Mouse (Mus musculus): ENCODE measurements at regions not wholly inside any gene's neighbourhood (a gene's known extent, or its start where the extent isn't known, plus 50 kb on each side); places are given as distances from the start of the nearest gene placed in this dataset.

GRCm38 (mm10) chr4:125282974-125283319, 155.3 kb upstream of the Zc3h12a start:
- H3K36me3 ChIP-seq, result no peaks in the 10 kb centered on the region
- H3K4me1 ChIP-seq, result 0 out of 2 replicates have a peak, but pooled peaks cover 3% of the 10 kb centered on the region
- 23% methylated on average over 8 of the region's 8 CpGs for WGBS
- no peaks in the 10 kb centered on the region for H3K9me3 ChIP-seq
- H3K27me3 ChIP-seq (ENCODE audit: insufficient read depth, poor library complexity, severe bottlenecking), result peaks cover 36% of the 10 kb centered on the region; the same call in 1 of the 2 replicates
- H3K27ac ChIP-seq, result no peak overlapping the region
- no peak for DNase-seq (ENCODE audit: low spot score)
- no peak overlapping the region for H3K4me3 ChIP-seq

- no peaks in the 10 kb centered on the region for H3K36me3 ChIP-seq
- H3K9me3 ChIP-seq, result no peaks in the 10 kb centered on the region
- H3K27ac ChIP-seq, result no peak overlapping the region
- H3K4me3 ChIP-seq, result peak overlapping the region; percentile 15
- DNase-seq (ENCODE audit: low spot score), result peak; percentile 82
- 14% methylated on average over 21 of the region's 21 CpGs for WGBS
- peaks cover 36% of the 10 kb centered on the region; the same call in 1 of the 2 replicates for H3K27me3 ChIP-seq (ENCODE audit: insufficient read depth, poor library complexity, severe bottlenecking)
- H3K4me1 ChIP-seq, result 0 out of 2 replicates have a peak, but pooled peaks cover 3% of the 10 kb centered on the region
These were observed 154.7 kb upstream of the Zc3h12a start for GRCm38 (mm10) chr4:125282154-125282973.

- WGBS, result 57% methylated on average over 7 of the region's 7 CpGs
These were observed 151.5 kb upstream of the Zc3h12a start for GRCm38 (mm10) chr4:125279165-125279564.

GRCm38 (mm10) chr4:125276861-125277260, 149.2 kb upstream of the Zc3h12a start:
- Histone ChIP-seq H3K9me3 (no peaks in the 10 kb centered on the region), H3K27me3 (ENCODE audit: insufficient read depth, poor library complexity, severe bottlenecking) (peaks cover 64% of the 10 kb centered on the region), H3K36me3 (no peaks in the 10 kb centered on the region), H3K27ac (no peak overlapping the region), H3K4me1 (no peaks in the 10 kb centered on the region), H3K4me3 (no peak overlapping the region)
- no peak for DNase-seq (ENCODE audit: low spot score)
- 71% methylated on average over 6 of the region's 6 CpGs for WGBS

More at GRCm38 (mm10) chr4:125279165-125279564, 151.5 kb upstream of the Zc3h12a start:
- H3K27me3 ChIP-seq (ENCODE audit: insufficient read depth, poor library complexity, severe bottlenecking), result peaks cover 62% of the 10 kb centered on the region
- H3K9me3 ChIP-seq, result no peaks in the 10 kb centered on the region
- no peaks in the 10 kb centered on the region for H3K36me3 ChIP-seq
- 0 out of 2 replicates have a peak, but pooled peaks cover 3% of the 10 kb centered on the region for H3K4me1 ChIP-seq
- no peak overlapping the region for H3K4me3 ChIP-seq
- H3K27ac ChIP-seq, result no peak overlapping the region
- DNase-seq (ENCODE audit: low spot score), result no peak

GRCm38 (mm10) chr4:125275259-125275658, 147.6 kb upstream of the Zc3h12a start:
- H3K36me3 ChIP-seq, result no peaks in the 10 kb centered on the region
- H3K4me3 ChIP-seq, result no peak overlapping the region
- H3K4me1 ChIP-seq, result no peaks in the 10 kb centered on the region
- no peak for DNase-seq (ENCODE audit: low spot score)
- no peak overlapping the region for H3K27ac ChIP-seq
- WGBS, result under 1% methylated on average over 13 of the region's 13 CpGs
- H3K9me3 ChIP-seq, result no peaks in the 10 kb centered on the region
- H3K27me3 ChIP-seq (ENCODE audit: insufficient read depth, poor library complexity, severe bottlenecking), result peaks cover 67% of the 10 kb centered on the region

GRCm38 (mm10) chr4:125270951-125271350, 143.3 kb upstream of the Zc3h12a start:
- WGBS, result 76% methylated on average over 14 of the region's 14 CpGs
- Histone ChIP-seq H3K27me3 (ENCODE audit: insufficient read depth, poor library complexity, severe bottlenecking) (peaks cover 65% of the 10 kb centered on the region), H3K27ac (no peak overlapping the region), H3K9me3 (no peaks in the 10 kb centered on the region), H3K4me3 (no peak overlapping the region), H3K36me3 (no peaks in the 10 kb centered on the region), H3K4me1 (no peaks in the 10 kb centered on the region)
- DNase-seq (ENCODE audit: low spot score), result no peak

- Histone ChIP-seq H3K27me3 (ENCODE audit: insufficient read depth, poor library complexity, severe bottlenecking) (peaks cover 51% of the 10 kb centered on the region), H3K9me3 (no peaks in the 10 kb centered on the region)
These were observed 138.6 kb upstream of the Zc3h12a start for GRCm38 (mm10) chr4:125266212-125266611.

GRCm38 (mm10) chr4:125265575-125265974, 137.9 kb upstream of the Zc3h12a start:
- WGBS, result 15% methylated on average over 5 of the region's 5 CpGs
- H3K9me3 ChIP-seq, result no peaks in the 10 kb centered on the region
- H3K27ac ChIP-seq, result no peak overlapping the region
- H3K27me3 ChIP-seq (ENCODE audit: insufficient read depth, poor library complexity, severe bottlenecking), result peaks cover 50% of the 10 kb centered on the region
- H3K4me3 ChIP-seq, result no peak overlapping the region
- no peaks in the 10 kb centered on the region for H3K36me3 ChIP-seq
- no peak for DNase-seq (ENCODE audit: low spot score)
- no peaks in the 10 kb centered on the region for H3K4me1 ChIP-seq

More at GRCm38 (mm10) chr4:125266212-125266611, 138.6 kb upstream of the Zc3h12a start:
- no peak overlapping the region for H3K27ac ChIP-seq
- H3K4me3 ChIP-seq, result no peak overlapping the region
- H3K36me3 ChIP-seq, result no peaks in the 10 kb centered on the region
- no peaks in the 10 kb centered on the region for H3K4me1 ChIP-seq
- WGBS, result 52% methylated on average over 1 of the region's 1 CpGs
- no peak for DNase-seq (ENCODE audit: low spot score)

GRCm38 (mm10) chr4:125265065-125265464, 137.4 kb upstream of the Zc3h12a start:
- WGBS, result 54% methylated on average over 7 of the region's 7 CpGs
- Histone ChIP-seq H3K9me3 (no peaks in the 10 kb centered on the region), H3K4me1 (no peaks in the 10 kb centered on the region), H3K27me3 (ENCODE audit: insufficient read depth, poor library complexity, severe bottlenecking) (peaks cover 50% of the 10 kb centered on the region), H3K36me3 (no peaks in the 10 kb centered on the region), H3K4me3 (no peak overlapping the region), H3K27ac (no peak overlapping the region)
- no peak for DNase-seq (ENCODE audit: low spot score)

- no peak overlapping the region for H3K27ac ChIP-seq
- no peaks in the 10 kb centered on the region for H3K4me1 ChIP-seq
- H3K9me3 ChIP-seq, result no peaks in the 10 kb centered on the region
- 57% methylated on average over 8 of the region's 8 CpGs for WGBS
- DNase-seq (ENCODE audit: low spot score), result no peak
- no peak overlapping the region for H3K4me3 ChIP-seq
- peaks cover 43% of the 10 kb centered on the region for H3K27me3 ChIP-seq (ENCODE audit: insufficient read depth, poor library complexity, severe bottlenecking)
- no peaks in the 10 kb centered on the region for H3K36me3 ChIP-seq
These were observed 133.9 kb upstream of the Zc3h12a start for GRCm38 (mm10) chr4:125261547-125261946.

GRCm38 (mm10) chr4:125259306-125259705, 131.7 kb upstream of the Zc3h12a start:
- DNase-seq (ENCODE audit: low spot score), result no peak
- no peaks in the 10 kb centered on the region for H3K9me3 ChIP-seq
- H3K4me3 ChIP-seq, result no peak overlapping the region
- peaks cover 34% of the 10 kb centered on the region for H3K27me3 ChIP-seq (ENCODE audit: insufficient read depth, poor library complexity, severe bottlenecking)
- H3K4me1 ChIP-seq, result no peaks in the 10 kb centered on the region
- H3K27ac ChIP-seq, result no peak overlapping the region
- no peaks in the 10 kb centered on the region for H3K36me3 ChIP-seq
- WGBS, result 48% methylated on average over 10 of the region's 10 CpGs

- H3K9me3 ChIP-seq, result no peaks in the 10 kb centered on the region
- H3K4me1 ChIP-seq, result no peaks in the 10 kb centered on the region
- WGBS, result 56% methylated on average over 6 of the region's 6 CpGs
- no peak overlapping the region for H3K27ac ChIP-seq
- DNase-seq (ENCODE audit: low spot score), result no peak
- H3K4me3 ChIP-seq, result no peak overlapping the region
- peaks cover 25% of the 10 kb centered on the region for H3K27me3 ChIP-seq (ENCODE audit: insufficient read depth, poor library complexity, severe bottlenecking)
- no peaks in the 10 kb centered on the region for H3K36me3 ChIP-seq
These were observed 130.3 kb upstream of the Zc3h12a start for GRCm38 (mm10) chr4:125257916-125258315.

GRCm38 (mm10) chr4:125253161-125253560, 125.5 kb upstream of the Zc3h12a start:
- Histone ChIP-seq H3K27me3 (ENCODE audit: insufficient read depth, poor library complexity, severe bottlenecking) (peaks cover 17% of the 10 kb centered on the region), H3K36me3 (no peaks in the 10 kb centered on the region), H3K9me3 (no peaks in the 10 kb centered on the region), H3K4me3 (no peak overlapping the region), H3K27ac (no peak overlapping the region), H3K4me1 (no peaks in the 10 kb centered on the region)
- DNase-seq (ENCODE audit: low spot score), result no peak
- WGBS, result 86% methylated on average over 3 of the region's 3 CpGs

Data from heart, embryonic 10.5 days (tissue).